Mouse (Mus musculus) layer of hippocampus, adult 8-10 months (tissue): Measurements from ENCODE around the gene Gnaz. TPM values are rescaled to one million over a fixed set of nuclear protein-coding genes. Genes with fewer than 3 reads are reported as not detected.

Experiments
- DNase-seq, 2 experiments: peaks; one replicate each; pipeline ENCODE4 v3.0.0; 2022; ENCODE audit warnings: low spot score in 2 of 2
- total RNA-seq, 4 experiments: library from RNA; stranded (reverse); gene quantifications; 2 replicates each; pipeline ENCODE4 v1.2.4; 2022

Gnaz gene
- total RNA-seq, result 100 to 1,000 TPM in 2 of 4 experiments, 10 to 100 TPM in 2; 88.3 to 111 (median 102) TPM

- DNase-seq, result peak; percentile 97 to 99
Observed at GRCm38 (mm10) chr10:74966850-74967451, at the start of gene Gnaz. Gnaz (plus strand) TSS chr10:74967177.

- no peak for DNase-seq
Observed at GRCm38 (mm10) chr10:74919277-74919676, 47.7 kb upstream of the Gnaz start.

GRCm38 (mm10) chr10:74920853-74921567 lies 46.0 kb upstream of the Gnaz start:
- DNase-seq, result no peak

- DNase-seq, result no peak
Observed at GRCm38 (mm10) chr10:74921614-74922013, 45.4 kb upstream of the Gnaz start.

- peak; percentile 72 to 74 for DNase-seq
Observed at GRCm38 (mm10) chr10:74922763-74923162, 44.2 kb upstream of the Gnaz start.

- DNase-seq, result no peak
Observed at GRCm38 (mm10) chr10:74924274-74924673, 42.7 kb upstream of the Gnaz start.

GRCm38 (mm10) chr10:74925324-74925723 lies 41.7 kb upstream of the Gnaz start:
- peak in 1 of 2 experiments; percentile 79 for DNase-seq

GRCm38 (mm10) chr10:74928276-74928675 lies 38.7 kb upstream of the Gnaz start:
- DNase-seq, result no peak

GRCm38 (mm10) chr10:74929578-74929977 lies 37.4 kb upstream of the Gnaz start:
- peak in 1 of 2 experiments; percentile 2 for DNase-seq

GRCm38 (mm10) chr10:74930541-74930940 lies 36.4 kb upstream of the Gnaz start:
- DNase-seq, result peak in 1 of 2 experiments; percentile 2

- peak in 1 of 2 experiments; percentile 1 for DNase-seq
Observed at GRCm38 (mm10) chr10:74931631-74932030, 35.3 kb upstream of the Gnaz start.

GRCm38 (mm10) chr10:74932487-74932886 lies 34.5 kb upstream of the Gnaz start:
- DNase-seq, result no peak

- DNase-seq, result peak in 1 of 2 experiments; percentile 46
Observed at GRCm38 (mm10) chr10:74933548-74934190, 33.3 kb upstream of the Gnaz start.

- no peak for DNase-seq
Observed at GRCm38 (mm10) chr10:74934521-74934920, 32.5 kb upstream of the Gnaz start.

- no peak for DNase-seq
Observed at GRCm38 (mm10) chr10:74935016-74935415, 32.0 kb upstream of the Gnaz start.

GRCm38 (mm10) chr10:74937003-74937790 lies 29.8 kb upstream of the Gnaz start:
- DNase-seq, result no peak

- no peak for DNase-seq
Observed at GRCm38 (mm10) chr10:74938410-74938809, 28.6 kb upstream of the Gnaz start.

GRCm38 (mm10) chr10:74939300-74939699 lies 27.7 kb upstream of the Gnaz start:
- no peak for DNase-seq

GRCm38 (mm10) chr10:74940795-74941194 lies 26.2 kb upstream of the Gnaz start:
- no peak for DNase-seq

GRCm38 (mm10) chr10:74952830-74953443 lies 14.0 kb upstream of the Gnaz start:
- peak in 1 of 2 experiments; percentile 52 for DNase-seq

- no peak for DNase-seq
Observed at GRCm38 (mm10) chr10:74964380-74964779, 2.6 kb upstream of the Gnaz start.
